Mouse (Mus musculus) embryo, embryonic 10.5 days (tissue): ENCODE data around the gene Frat2.
"Not testable (repeated sequence)": the region's sequence is repeated elsewhere in the genome, so short reads cannot be mapped to it uniquely, and the experiment has no call there.

Experiments
- DNase-seq: peaks from one replicate; pipeline ENCODE4 v3.0.0-alpha.2; 2015; ENCODE audit warnings: low spot score

Frat2 gene

DNA sequence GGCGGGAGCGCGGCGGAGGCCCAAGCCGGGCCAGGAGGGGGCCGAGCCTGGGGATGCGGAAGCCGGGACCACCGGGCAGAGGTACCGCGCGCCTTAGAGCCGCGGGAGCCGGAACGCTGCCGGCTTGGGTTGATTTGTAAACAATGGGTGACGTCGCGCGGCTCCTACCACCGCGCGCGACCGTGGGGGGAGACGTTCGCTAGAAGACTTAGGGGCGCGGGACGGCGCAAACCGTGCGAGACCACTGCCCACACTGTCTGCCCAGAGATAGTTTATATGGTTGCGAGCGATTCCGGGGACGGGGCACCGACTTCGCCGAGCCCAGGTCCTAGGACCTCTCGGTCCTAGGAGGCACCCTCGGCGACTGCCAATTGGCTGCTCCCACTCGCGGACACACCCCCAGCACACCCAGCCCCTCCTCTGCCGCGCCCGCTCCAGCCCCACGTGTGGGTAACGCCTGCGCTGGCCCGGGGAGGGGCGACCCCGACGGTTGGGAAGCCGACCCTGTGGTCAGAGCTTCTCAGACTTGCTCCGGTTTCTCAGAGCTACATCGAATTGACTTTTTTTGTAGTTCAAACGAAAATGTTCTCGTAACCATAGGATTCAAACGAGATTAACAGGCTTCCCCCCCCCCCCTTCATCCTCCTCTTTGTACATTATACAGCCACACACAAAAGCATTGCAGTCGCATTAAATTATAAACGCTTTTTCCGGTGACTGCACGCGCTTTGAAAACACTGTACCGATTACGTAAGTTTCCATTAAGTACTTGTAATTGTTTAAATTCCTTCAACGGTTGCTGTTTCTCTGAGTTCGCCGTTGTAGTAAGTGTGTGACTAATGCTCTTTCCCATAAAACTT lies at the start of gene Frat2:
Frat2 (minus strand) TSS at position 141 of the 860 bp plus-strand sequence.
- DNase-seq = peak; percentile 95

- DNase-seq = no peak
These were observed 48.4 kb upstream of the Frat2 start for GRCm38 (mm10) chr19:41896319-41896711.

DNA sequence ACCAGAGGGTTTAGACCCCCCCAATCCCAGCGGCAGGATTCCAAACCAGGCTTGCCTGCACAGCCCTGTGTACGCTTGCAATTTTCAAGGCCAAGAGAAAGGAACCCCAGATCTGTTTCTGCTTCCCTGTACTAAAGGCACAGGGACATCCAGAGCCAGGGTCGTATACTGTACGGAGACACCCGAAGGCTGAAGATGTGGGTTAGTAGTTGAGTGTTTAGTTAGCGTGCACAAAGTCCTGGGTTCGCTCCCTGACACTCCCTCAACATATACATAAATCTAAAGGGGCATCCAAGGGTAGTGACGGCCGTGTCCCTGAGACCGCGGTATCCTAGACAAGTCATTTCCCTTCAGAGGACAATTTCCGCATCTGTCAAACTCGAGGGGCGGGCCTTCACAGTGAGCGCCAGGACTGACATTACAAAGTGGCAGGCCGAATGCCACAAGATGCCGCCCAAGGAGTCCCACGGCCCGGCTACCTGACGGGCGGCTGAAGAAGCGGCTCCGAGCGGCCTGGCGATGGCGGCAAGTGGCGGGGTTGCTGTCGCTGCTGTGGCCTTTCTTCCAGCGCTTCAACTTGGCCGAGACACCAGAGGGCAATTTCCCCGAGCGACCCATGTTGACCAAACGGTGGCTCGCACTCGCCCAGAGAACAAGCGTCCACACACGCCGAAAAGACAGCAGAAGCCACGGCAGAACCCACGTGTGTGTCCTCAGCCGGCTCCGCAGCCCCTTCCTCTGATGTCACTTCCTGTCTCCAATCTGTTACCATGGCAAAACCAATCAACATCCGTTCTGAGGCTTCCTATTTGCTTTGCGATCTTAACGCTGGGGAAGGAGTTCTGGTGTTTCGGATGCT lies 47.8 kb upstream of the Frat2 start, which contains the start of gene Rrp12:
Rrp12 (minus strand) TSS at position 714 of the 859 bp plus-strand sequence.
- peak; percentile 96 for DNase-seq

DNA sequence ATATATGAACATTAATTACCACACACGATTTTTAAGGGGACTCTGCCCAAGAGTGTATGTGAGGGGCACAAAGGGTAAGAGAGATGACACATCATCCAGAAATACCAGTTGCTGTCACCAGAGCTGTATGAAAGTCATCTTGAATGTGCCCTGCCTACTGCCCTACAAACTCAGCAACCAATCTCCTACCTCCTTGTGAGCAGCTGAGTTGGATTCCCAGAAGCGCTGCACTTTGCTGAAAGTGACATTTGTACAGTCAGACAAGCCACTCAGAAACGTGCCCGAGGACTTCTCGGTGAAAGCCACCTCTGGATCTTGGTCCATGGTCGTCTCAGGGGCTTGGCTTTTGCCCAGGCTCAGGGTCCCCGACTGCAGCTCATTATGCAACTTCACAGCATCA lies 47.0 kb upstream of the Frat2 start:
- DNase-seq = no peak

- no peak for DNase-seq
These were observed 40.3 kb upstream of the Frat2 start for GRCm38 (mm10) chr19:41888191-41888590.

- no peak for DNase-seq
These were observed 36.0 kb upstream of the Frat2 start for GRCm38 (mm10) chr19:41883882-41884281.

DNA sequence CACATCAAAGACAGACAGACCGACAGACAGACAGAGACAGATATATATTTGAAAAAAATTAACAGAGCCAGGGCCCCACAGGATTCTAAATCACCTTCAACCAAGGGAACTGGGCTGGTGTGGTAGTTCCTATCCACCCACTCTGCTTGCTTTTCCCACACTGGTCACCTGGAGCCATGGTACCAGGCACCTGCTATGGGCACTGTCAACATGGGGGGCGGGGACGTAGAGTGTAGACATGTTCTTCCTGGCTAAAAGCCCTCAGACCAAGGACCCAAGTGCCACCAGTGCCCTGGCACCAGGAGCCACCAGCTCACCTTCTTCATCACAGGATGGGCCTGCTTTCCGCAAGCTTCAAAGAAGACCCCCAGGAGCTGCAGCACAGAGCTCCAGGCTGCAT lies 33.9 kb upstream of the Frat2 start:
- DNase-seq = no peak

- DNase-seq = no peak
These were observed 26.4 kb upstream of the Frat2 start for GRCm38 (mm10) chr19:41874356-41874755.

DNA sequence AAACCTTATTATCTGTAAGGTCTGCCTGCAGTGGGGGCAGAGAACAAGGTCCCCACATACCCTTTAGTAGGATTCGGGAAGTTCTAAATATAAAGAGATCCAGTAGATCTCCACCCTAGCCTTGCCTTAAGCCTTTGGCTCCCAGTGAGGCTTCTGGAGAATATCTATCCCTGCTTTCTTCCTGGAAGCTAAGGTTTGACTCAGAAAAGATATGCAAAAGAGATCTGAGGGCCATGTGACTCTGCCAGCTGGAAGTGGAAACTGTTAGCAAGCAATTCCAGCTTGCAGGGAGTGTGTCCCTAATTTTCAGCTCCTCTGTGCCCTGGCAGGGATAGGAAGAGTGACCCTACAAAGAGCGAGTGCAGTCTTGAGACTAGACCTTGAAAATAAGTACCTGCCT lies 24.4 kb upstream of the Frat2 start:
- no peak for DNase-seq

DNA sequence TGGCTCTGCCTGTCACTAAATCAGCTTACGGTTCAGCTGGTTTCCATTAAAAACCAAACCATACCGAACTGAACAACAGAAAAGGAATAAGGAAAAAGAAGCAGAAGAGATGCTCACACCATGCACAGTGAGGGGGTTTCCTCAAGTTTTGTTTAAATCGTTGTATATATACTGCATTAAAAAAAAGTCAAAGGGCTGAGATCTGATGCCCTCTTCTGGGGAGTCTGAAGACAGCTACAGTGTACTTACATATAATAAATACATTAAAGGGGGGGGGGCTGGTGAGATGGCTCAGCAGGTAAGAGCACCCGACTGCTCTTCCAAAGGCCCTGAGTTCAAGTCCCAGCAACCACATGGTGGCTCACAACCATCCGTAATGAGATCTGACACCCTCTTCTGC lies 22.0 kb upstream of the Frat2 start:
- not testable (repeated sequence) for DNase-seq

- no peak for DNase-seq
These were observed 21.4 kb upstream of the Frat2 start for GRCm38 (mm10) chr19:41869296-41869695.

- no peak for DNase-seq
These were observed 18.8 kb upstream of the Frat2 start for GRCm38 (mm10) chr19:41866707-41867106.

- DNase-seq = no peak
These were observed 9.9 kb upstream of the Frat2 start for GRCm38 (mm10) chr19:41857816-41858310.

DNA sequence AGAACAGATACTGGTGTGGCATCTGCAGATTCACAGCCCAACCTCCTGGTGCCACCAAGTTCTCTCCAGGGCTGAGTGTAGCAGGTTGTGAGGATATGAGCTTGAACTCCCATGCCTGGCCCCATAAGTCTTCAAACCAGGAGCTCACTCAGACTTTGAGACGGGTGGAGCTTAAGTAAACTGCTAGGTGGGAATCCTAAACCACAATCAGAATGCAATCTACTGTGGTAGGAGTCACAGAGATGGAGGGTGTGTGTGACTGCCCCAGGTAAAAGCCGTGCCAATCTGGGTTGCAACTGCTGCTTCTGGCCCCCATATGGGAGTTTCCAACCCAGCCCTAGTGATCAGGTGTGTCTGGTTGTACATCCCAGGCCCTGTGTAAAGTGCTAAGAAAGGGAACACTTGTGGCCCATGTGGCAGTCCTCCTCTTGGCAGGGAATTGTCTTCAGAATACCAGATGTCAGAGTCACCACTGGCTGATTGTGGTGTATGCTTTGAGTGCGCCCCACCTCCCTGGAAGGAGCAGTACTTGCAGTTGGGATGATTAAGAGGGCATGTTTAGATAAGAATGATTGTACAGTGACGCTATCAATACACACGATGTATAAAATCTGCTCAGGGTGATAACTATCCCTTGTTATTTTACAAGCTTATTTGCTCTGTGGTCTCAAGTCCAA lies 9.3 kb upstream of the Frat2 start:
- DNase-seq = no peak

DNA sequence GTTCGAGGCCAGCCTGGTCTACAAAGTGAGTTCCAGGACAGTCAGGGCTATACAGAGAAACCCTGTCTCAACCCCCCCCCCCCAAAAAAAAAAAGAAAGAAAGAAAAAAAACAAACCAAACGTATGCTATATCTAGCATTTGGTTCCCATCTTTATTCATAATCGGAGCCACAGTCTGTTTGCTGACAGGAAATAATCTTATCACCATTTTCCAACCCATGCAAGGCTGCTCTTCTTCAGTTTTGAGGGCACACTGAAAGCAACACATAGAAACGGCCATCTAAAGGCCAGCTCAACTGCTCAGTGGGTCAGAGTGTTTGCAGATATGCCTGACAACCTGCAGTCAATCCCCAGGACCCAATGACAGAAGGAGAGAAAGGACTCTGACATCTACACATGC lies 4.5 kb upstream of the Frat2 start:
- no peak for DNase-seq

DNA sequence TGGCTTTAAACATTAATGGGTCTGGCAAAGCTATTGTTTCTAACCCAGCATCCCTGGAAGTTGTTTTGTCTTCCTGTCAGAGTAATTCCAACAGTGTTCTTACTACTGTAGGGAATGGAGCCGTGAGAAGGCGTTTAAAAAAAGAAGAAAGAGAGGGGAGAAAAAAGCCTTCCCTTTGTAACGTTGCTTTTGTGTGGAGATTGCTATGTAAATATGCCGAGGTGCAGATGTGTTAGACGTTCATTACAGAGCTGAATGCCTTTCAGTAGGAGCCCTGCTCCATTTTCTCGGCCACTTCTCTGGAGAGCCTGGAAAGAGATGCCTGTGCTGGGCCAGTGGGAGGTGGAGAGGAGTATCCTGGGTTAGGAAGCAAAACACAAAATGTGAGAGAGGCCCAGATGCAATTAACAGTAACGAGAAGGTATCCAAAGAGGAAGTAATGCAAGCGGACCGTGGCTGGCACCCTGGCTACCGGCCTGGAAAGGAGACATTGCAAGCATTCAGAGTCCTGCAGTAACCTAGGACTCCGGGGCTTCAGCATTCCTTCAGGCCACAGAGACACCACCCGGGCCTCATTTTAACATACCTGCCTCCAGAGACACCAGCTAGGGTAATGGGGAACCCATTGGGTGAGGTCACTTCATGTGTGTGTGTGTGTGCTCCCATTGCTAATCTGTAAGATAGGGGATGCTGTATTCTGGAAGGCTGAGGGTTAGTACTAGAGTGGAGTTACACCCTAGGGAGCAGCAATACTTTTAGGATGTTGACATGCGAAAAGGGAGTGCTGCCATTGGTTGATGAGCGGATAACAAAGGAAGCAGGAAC lies 3.0 kb upstream of the Frat2 start:
- peak; percentile 44 for DNase-seq

DNA sequence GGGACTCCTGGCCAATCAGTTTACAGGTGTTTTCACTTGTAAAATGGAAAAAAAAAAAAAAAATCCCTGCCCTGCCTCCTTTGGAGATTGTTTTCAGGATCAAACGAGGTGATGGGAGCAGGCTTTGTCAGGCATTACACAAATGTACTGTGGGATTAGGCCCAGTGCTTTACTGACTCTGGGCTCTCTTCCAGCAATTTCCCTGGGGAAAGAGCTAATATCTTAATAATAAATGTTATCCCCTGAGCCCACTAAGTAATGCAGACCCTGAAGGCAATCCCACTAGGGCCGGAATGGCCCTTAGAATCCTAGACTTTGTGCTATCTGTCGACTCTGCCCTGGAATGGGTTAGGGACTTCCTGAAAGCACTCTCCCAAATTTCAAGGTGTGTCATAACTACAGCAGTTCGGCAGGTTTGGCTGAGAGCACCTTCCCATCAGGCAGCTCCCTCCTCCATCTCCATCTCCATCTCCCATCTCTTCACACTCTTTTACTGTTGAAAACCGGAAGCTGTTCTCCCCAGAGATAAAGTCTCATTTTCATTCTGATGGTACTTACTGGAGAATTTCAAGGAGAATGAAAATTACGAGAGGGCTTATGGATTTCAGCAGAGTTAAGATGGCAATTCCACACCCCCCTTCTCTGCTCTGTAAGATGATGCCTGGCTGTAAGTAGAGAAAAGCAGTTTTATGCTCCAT lies 2.2 kb upstream of the Frat2 start:
- DNase-seq = no peak

DNA sequence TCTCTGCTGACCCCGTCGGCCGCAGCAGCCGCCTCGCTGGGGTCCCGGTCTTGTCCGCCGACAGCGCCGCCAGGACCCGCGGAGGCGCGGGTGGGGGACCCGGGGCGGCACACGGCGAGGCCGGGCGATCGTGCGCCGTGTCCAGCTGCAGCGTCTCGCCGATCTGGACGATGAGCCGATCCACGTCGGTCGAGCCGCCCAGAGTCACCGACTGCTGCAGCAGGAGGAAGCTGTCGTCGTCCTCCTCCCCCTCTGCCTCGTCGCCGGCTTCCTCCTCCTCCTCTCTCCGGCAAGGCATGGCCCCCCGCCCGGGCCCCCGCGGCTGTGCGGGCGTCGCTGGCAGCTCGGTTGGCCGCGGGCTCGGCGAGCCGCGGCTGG lies 329 bp downstream of the Frat2 start:
- peak; percentile 65 for DNase-seq

- DNase-seq = peak; percentile 54
These were observed 796 bp downstream of the Frat2 start for GRCm38 (mm10) chr19:41847091-41847581.

- DNase-seq = peak; percentile 31
These were observed 1.4 kb downstream of the Frat2 start for GRCm38 (mm10) chr19:41846366-41847090.
